Mouse (Mus musculus): Measurements from ENCODE around the gene Cep170. TPM values are rescaled to one million over a fixed set of nuclear protein-coding genes. Genes with fewer than 3 reads are reported as not detected.

Gene Cep170
- total RNA-seq, 1 experiment from 2014 or later = 113 TPM

DNA sequence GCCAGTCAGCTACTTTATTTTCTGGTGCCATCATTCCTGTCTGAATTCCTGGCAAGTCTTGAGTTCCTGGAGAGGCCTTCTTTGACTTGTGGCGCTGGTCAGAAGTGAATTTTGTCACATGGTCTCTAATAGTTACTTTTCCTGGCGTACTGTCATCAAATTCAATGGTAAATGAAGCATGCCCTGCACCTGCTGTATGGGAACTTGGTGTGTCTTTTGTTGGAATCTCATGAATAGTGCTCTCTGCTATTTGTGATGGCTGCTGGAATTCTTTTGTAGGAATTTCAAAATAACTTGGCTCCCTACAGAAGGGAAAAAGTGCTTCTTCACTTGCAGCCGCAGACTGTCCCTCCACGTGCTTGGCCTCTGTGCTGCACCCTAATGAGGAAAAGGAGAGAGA is 39.3 kb downstream of the Cep170 start:
- ATAC-seq (ENCODE audit: extremely low read depth, insufficient number of reproducible peaks, low FRiP score, poor library complexity, severe bottlenecking) = no peak

DNA sequence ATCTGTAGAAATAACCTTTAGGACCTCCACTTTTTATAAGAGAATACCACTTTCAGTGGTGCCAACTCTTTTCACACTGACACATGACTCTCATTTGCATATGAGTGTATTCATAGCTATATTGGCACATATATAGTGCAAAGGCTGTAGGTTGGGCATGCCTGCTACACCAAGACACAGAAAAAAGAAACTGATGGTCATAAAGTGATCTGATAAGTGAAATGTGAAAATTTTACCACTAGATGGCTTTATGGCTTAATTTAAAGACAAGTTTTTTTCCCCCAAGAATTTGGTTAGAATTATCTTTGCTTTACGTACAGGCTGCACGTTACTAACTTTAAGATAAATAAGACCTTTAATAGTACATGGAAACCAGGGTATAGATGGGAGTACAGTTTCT is 51.6 kb downstream of the Cep170 start:
- ATAC-seq (ENCODE audit: extremely low read depth, insufficient number of reproducible peaks, low FRiP score, poor library complexity, severe bottlenecking) = no peak

DNA sequence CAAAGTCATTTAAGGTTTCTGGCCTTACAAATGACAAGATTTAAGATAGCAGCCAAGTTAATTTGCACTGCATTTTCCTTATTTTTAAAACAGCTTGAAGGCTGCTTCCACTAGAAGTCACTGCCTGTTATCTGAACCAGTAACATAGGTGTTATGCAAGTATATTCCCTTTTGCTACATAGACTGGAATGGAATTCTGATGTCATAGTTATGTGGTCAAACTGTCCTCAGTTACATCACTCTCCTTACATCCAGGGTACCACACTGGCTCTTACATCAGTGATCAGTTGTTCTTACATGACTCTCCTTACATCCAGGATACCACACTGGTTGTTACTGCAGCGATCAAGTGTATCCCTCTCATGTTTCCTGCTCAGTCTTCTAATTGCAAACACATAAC is 53.2 kb downstream of the Cep170 start:
- ATAC-seq (ENCODE audit: extremely low read depth, insufficient number of reproducible peaks, low FRiP score, poor library complexity, severe bottlenecking) = no peak

DNA sequence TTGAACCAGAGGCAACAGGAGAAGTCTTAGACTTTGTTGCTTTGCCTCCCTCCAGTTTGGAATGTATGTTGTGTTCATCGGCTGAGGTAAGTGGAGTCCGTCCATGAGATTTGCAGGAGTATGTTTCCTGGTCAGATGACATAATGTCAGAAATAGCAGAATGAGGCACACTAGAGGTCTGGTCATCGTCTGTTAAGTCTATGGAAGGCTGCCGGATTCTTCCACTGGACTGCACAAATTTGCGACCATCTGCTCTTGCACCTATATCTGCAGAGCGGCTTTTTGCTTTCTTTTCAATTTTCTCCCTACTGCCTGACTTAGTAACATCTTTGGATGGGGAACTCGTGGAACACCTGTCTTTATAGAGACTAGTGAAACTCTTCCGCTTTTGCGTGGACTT is 58.3 kb downstream of the Cep170 start:
- ATAC-seq (ENCODE audit: extremely low read depth, insufficient number of reproducible peaks, low FRiP score, poor library complexity, severe bottlenecking) = no peak

DNA sequence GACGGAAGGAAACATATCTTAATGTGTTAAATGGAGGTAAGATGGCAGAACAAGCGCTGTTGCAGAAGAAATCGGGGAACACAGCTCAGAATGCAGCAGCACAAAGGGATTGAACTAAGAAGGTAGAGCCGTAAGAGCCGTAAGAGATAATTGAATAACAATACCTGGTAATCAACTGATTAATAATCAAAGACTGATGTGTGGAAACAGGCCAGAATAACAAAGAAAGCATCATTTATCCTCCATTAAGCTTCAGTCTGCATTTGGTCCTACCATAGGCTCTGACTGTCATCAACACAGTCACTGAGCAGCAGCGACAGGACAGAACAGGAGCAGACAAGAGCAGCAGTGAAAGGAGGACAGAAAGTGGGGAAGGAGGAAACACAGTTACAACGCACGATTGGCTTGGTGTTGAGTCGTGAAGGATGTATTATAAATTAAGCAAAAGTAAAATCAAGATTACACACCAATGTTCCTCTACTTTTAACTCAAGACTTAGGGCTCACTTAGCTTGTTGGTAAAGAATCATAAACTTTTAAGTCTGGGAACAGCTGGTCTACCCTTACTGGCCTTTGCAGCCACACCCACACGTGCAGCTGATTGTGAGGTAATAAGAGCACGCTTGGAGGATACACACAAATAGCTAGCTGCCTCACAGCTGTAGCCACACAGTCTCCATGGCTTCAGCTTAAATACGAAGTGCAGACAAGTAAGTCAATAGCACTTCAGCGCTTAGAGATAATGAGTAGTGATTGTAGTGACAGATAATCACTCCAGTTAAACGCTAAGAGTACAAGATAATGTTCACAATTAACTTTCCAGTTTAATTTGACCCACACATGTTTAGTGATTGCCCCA is 59.8 kb downstream of the Cep170 start:
- no peak for ATAC-seq (ENCODE audit: extremely low read depth, insufficient number of reproducible peaks, low FRiP score, poor library complexity, severe bottlenecking)

DNA sequence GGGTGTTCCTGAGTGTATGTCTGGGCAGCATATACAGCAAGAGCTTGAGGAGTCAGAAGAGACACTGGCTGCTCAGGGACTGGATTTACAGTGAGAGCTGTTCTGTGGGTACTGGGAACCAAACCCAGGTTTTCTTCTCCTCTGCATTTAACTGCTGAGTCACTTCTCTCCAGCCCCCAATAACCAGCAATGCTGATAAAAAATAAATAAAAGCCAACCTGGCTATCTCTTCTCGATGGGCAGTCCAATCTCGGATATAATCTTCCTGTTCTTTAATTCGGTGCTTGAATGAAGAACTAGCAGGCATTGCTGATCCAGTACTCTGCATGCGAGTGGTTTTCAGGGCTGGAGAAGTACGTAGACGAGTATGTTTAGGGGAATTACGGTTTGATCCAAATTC is 64.2 kb downstream of the Cep170 start:
- ATAC-seq (ENCODE audit: extremely low read depth, insufficient number of reproducible peaks, low FRiP score, poor library complexity, severe bottlenecking) = no peak

DNA sequence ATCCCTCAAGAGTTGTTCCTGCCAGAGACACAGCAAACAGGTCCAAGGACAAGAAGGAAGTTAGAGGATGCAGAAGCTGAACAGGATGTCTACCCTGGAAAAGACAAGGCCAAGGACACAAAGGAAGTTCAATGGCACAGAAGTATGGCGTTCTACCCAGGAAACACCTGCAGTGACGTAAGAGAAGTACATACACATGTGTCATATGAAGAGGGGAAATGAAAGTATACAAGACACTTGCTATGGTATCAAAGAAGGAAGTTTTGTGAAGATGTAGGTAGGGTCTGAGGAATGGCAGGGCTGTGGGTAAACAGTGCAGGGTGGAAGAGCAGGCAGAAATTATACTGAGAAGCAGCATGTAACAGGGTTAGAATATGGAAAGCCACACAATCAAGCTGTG is 81.0 kb downstream of the Cep170 start:
- ATAC-seq (ENCODE audit: extremely low read depth, insufficient number of reproducible peaks, low FRiP score, poor library complexity, severe bottlenecking) = peak; percentile 93

DNA sequence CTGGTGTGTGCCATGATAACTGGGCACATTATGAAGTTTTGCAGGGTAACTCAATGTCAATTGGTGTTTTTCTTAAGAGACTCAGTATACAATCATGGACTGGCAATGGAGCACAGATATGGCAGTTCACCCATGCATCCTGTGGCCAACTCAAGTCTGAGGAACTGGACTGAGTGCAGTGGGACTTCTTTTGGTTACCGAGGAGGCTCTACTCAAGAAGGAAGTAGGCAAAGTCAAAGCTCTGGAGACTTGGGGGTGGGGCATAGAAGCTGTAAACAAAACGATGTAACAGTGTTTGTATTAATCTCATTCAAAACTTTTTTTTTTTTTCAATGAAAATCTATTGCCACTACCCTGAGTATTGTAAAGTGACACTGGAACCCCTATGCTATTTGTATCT is 83.3 kb downstream of the Cep170 start:
- peak; percentile 37; the same call in 1 of the 2 replicates for ATAC-seq (ENCODE audit: extremely low read depth, insufficient number of reproducible peaks, low FRiP score, poor library complexity, severe bottlenecking)

DNA sequence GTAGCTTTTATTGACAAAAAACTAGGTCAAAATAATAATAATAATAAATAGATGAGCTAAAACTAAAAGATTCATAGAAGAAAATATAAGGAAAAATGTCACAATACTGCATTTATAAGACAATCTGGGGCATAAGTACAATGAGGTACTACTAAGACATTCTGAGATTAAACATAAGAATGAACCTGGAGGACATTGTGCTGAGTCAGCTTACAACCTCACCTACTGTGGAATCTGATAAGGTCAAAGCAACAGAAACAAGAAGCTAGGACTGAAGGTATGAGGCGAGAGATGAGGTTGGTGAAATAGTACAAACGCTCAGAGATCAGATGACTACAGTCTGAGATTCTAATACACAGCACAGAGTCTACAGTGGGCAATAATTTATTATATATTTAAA is 86.5 kb downstream of the Cep170 start:
- ATAC-seq (ENCODE audit: extremely low read depth, insufficient number of reproducible peaks, low FRiP score, poor library complexity, severe bottlenecking) = no peak

DNA sequence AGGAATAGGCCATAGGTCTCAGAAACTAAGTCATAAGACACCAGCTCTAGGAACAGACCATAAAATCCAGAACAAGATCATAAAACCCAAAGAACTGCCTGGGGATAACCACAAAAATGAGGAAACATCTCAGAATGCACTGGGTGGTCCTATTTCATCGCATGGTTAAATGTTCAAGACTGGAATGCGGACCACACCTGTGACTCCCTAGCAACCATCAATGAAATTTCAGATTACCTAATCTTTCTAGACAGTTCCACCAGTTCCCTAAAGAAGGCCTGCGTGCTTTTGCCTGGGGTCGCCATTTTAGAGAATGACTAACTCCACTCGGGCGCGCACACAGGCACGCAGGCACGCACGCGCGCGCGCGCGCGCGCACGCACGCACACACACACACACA is 89.1 kb downstream of the Cep170 start:
- ATAC-seq (ENCODE audit: extremely low read depth, insufficient number of reproducible peaks, low FRiP score, poor library complexity, severe bottlenecking) = no peak

DNA sequence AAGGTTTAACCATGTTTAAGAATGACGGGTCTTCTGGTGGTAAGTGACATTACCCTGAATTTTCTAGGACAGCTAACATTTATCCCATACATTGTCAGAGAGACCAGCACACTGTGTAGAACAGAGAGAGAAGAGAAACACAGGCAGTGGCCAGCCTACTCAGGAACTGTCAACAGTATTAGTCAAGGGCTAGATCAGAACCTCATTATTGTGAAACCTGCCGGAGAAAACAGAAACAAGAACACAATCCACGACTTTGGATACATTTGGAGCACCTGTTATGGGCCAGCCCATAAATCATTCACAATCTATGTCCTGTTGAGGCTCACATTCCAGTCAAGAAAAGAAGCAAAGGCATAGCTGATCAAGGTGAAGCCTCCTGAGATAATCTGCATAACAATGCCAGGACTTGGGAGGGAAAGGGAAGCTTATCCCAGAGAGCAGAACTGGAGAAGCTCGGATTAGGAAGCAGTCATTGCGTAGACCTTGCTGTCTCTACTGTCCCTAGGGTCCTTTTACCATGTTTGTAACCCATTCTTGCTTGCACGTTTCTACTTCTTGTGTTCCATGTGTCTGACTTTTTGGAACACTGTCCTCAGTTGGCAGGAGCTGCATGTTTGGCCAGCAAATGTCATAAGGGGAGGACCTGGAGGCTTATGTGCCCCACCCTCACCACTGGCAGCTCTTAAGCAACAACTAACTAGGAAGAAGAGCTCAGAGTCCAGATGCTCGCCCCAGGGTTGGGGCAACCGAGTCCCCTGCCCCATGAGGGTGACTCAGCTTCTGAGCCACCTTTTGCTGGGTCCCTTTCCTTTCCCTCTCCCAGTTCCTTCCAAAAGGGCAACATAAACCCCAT is 89.8 kb downstream of the Cep170 start:
- ATAC-seq (ENCODE audit: extremely low read depth, insufficient number of reproducible peaks, low FRiP score, poor library complexity, severe bottlenecking) = no peak

DNA sequence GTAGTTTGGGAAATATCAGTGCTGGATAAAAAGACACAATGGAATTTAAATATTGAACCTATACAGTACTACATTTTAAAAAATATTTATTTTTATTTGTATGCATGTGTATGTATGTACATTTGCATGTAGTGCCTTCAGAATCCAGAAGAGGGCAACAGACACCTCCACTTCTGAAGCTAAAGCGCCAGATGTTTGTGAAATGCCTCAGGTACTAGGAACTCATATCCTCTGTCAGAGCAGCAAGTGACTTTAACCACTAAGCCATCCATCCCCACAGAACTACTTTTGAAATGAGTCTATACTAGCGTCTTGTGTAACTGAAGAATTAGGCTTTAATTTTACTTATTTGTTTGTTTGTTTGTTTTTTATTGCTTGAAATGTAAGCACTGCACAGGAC is 101.4 kb downstream of the Cep170 start:
- peak; percentile 80 for ATAC-seq (ENCODE audit: extremely low read depth, insufficient number of reproducible peaks, low FRiP score, poor library complexity, severe bottlenecking)

DNA sequence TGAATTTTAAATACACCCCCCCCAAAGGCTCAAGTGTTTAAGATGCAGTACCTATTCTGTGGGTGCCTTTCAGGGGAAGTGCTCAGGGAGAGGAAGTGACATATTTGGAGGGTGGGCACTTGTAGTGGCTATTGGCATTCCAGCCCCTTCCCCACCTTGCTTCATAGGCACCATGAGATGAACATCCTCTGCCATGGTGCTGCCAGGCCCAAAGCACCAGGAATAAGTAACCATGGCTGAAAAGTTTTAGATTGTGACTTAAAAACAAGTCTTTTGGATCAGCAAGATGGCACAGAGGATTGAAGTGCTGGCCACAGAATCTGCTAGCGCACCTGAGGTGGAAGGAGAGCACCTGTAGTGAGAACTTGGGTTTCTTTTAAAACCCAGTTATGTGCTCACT is 113.6 kb downstream of the Cep170 start:
- no peak for ATAC-seq (ENCODE audit: extremely low read depth, insufficient number of reproducible peaks, low FRiP score, poor library complexity, severe bottlenecking)

DNA sequence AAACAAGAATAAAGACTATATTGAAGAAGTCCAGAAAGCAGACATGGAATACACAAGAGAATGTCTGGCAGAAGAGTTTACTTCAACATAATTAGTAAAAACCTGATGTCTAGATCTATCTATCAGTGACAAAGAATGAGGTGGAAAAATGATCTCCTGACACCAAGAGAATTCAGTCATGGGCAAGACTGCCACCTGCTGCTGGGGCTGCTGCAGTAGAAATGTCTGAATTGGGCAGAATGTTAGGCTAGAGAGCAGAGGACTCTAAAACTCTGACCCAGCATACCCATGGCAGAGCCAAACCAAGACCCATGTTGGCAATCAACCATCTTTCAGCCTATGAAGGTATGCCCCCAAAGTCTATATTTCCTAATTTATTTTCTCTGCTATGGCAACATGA is 114.1 kb downstream of the Cep170 start:
- no peak for ATAC-seq (ENCODE audit: extremely low read depth, insufficient number of reproducible peaks, low FRiP score, poor library complexity, severe bottlenecking)

DNA sequence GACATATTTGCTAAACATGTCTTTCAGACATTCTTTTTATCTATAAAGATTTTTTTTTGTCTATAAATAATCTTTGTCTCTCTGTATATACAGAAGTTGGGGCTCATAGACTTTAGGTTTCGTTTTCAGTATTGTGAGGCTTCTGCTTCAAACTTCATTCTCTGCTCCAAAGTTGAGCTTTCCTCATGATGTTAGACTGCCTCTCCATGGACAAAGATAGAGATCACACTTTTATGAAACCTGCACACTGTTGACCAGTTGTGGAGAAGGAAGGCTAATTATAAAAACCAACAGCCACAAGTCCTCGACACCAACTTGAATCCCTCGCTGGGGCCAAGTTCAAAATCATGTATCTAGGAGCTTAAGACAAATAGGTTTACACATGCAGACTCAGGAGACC is 115.2 kb downstream of the Cep170 start:
- no peak for ATAC-seq (ENCODE audit: extremely low read depth, insufficient number of reproducible peaks, low FRiP score, poor library complexity, severe bottlenecking)

DNA sequence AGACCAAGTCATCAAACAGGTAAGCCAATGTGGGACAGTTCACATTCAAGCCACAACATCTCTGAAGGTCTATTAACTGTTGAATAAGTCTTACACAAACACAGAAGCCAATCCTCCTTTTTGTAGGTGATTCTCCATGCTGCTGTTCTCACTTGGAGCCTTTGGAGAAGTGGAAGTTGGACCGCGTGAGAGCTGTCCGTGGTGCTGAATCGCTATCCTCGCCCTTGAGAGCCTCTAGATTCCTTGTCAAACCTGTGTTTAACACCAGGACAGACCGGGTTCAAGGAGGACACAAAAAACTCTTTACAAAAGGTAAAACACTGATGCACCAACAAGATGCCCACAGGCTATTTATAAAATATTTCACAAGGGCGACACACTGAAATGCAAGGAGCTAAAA is 116.8 kb downstream of the Cep170 start:
- ATAC-seq (ENCODE audit: extremely low read depth, insufficient number of reproducible peaks, low FRiP score, poor library complexity, severe bottlenecking) = no peak

DNA sequence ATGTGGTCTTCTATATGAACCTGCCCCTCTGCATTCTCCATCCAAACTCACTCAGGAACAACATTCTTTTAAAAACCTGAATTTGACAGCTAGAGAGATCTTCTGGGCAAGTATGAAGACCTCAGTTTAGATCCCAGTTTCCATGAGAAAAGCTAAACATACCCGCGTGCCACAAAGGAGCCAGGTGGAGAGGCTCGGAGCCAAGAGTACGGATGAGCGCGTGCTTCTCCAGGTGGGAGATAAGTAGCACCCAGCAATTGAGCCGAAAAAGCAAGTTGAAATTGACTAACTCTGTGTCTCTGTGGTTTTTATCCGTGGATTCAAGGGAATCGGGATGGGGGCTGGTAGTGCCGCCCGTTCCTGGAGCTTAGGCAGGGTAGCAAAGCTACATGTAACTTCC is 122.8 kb downstream of the Cep170 start:
- ATAC-seq (ENCODE audit: extremely low read depth, insufficient number of reproducible peaks, low FRiP score, poor library complexity, severe bottlenecking) = no peak

DNA sequence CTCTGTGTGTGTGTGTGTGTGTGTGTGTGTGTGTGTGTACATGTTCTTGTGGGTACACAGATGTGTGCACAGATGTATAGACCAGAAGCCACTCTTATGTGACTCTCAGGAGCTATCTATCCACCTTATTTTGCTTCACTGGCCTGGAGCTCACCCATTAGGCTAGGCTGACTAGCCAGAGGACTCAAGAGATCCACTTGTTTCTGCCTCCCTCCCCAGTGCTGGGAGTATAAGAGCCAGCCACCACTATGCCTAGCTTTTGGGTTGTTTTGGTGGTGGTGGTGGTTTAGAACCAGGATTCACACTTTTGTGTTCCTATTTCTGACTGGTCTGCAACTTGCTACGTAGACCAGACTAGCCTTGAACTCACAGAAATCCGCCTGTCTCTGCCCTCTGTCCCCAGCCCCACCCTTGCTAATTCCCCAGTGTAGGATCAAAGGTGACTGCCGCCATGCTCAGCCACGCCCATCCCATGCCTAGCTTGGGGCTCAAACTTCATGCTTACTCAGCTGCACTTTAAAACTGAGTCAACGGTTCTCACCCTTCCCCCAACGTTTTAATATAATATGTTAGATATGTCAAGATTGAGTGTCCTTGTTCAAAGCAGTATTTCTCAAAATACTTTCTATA is 125.5 kb downstream of the Cep170 start:
- no peak for ATAC-seq (ENCODE audit: extremely low read depth, insufficient number of reproducible peaks, low FRiP score, poor library complexity, severe bottlenecking)
